Comparison of ENCODE assay signal across 1 mouse cellular context in the genomic region with DNA sequence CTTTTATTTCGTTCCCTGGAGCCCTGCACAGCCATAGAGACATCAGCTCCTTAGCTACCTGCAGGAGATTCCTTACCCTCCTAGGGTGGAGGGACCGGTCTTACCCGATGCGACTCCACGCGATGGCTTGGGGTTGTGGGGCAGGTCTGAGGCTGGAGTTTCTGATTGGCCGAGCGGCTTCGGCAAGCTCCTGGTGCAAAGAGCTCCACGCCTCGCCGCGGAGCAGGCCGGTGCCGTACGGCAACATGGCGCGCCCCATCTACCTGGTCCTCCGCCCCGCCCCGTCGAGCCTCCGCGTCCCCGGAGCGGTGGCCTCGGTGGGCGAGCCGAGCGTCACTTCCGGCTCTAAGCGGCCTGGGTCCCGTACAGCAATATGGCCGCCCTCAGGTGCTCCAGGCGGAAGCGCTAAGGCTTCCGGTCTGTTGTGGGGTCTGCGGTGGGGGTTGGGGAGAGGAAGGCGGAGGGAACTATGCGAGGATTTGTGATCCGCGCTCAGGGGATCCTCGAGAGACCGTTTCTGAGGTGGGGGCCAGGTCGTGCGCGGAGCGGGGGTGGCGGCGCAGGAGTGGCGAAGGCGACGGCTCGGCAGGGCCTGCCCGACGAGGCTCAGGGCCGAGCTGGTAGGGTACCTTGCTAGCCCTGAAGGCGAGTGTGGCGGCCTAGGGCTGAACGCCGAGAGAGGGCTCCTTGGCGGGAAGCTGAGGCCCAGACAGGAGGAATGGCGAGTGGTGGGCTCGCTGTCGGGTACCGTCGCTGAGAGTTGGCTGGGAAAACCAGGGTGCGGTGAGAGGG.
TF ChIP-seq lines count a peak whose summit lies in the region.

Gene Daxx, plus strand, starts transcription at position 338 of the 792 bp plus-strand sequence.

TF ChIP-seq in MEL, 35 proteins besides CTCF, POLR2A, EP300 and RAD21 (continued from another document):
- TF ChIP-seq ZMIZ1 (IDR thresholded peaks at IDR 0.05; ENCODE audit: low read depth, low read length): peak; percentile 82; the same call in 1 of the 2 replicates
- peak; percentile 79 for TF ChIP-seq MXI1 (IDR thresholded peaks at IDR 0.05; ENCODE audit: low read depth, low read length)
- TF ChIP-seq UBTF (IDR thresholded peaks at IDR 0.05; ENCODE audit: borderline replicate concordance, insufficient read depth, low read depth, low read length): no peak
- TF ChIP-seq NELFE (IDR thresholded peaks at IDR 0.05; ENCODE audit: low read depth, low read length): peak; percentile 83
- peak; percentile 96 for TF ChIP-seq HCFC1 (IDR thresholded peaks at IDR 0.05; ENCODE audit: low read depth, low read length)
- no peak for TF ChIP-seq MAFK (IDR thresholded peaks at IDR 0.05; ENCODE audit: borderline replicate concordance, low read depth, low read length)
